Mouse (Mus musculus): ENCODE results near the gene Cep68. TPM values are rescaled to one million over a fixed set of nuclear protein-coding genes. Genes with fewer than 3 reads are reported as not detected.

The Cep68 gene
- polyA plus RNA-seq, 1 experiment from 2014 or later: 46.9 TPM

GRCm38 (mm10) chr11:20214779-20215178 lies 34.5 kb downstream of the Cep68 start:
- no peaks in the 10 kb centered on the region for H3K27me3 ChIP-seq (replicated peaks; ENCODE audit: low read depth, poor library complexity, severe bottlenecking)
- no peaks in the 10 kb centered on the region for H3K9me3 ChIP-seq
- no peaks in the 10 kb centered on the region for H3K4me1 ChIP-seq
- WGBS: 96% methylated on average over 1 of the region's 1 CpGs
- no peak overlapping the region for H3K27ac ChIP-seq (replicated peaks)
- no peak for DNase-seq (ENCODE audit: low spot score)
- peaks cover 50% of the 10 kb centered on the region for H3K36me3 ChIP-seq (replicated peaks)
- no peak overlapping the region for H3K4me3 ChIP-seq

- no peak overlapping the region for H3K4me3 ChIP-seq
- no peak overlapping the region for H3K27ac ChIP-seq (replicated peaks)
- H3K4me1 ChIP-seq: no peaks in the 10 kb centered on the region
- no peak for DNase-seq (ENCODE audit: low spot score)
- peaks cover 28% of the 10 kb centered on the region for H3K36me3 ChIP-seq (replicated peaks)
- no peaks in the 10 kb centered on the region for H3K27me3 ChIP-seq (replicated peaks; ENCODE audit: low read depth, poor library complexity, severe bottlenecking)
- 86% methylated on average over 2 of the region's 2 CpGs for WGBS
- no peaks in the 10 kb centered on the region for H3K9me3 ChIP-seq
Observed at GRCm38 (mm10) chr11:20211838-20212237, 37.4 kb downstream of the Cep68 start.

- WGBS: 78% methylated on average over 2 of the region's 2 CpGs
- DNase-seq (ENCODE audit: low spot score): no peak
- Histone ChIP-seq H3K9me3 (no peaks in the 10 kb centered on the region), H3K4me1 (peaks cover 23% of the 10 kb centered on the region), H3K27me3 (replicated peaks; ENCODE audit: low read depth, poor library complexity, severe bottlenecking) (no peaks in the 10 kb centered on the region), H3K4me3 (no peak overlapping the region), H3K36me3 (replicated peaks) (peaks cover 17% of the 10 kb centered on the region), H3K27ac (replicated peaks) (no peak overlapping the region)
Observed at GRCm38 (mm10) chr11:20207589-20207988, 41.6 kb downstream of the Cep68 start.

- no peaks in the 10 kb centered on the region for H3K9me3 ChIP-seq
- peaks cover 27% of the 10 kb centered on the region for H3K4me1 ChIP-seq
- H3K36me3 ChIP-seq (replicated peaks): peaks cover 17% of the 10 kb centered on the region
- H3K27ac ChIP-seq (replicated peaks): no peak overlapping the region
- H3K4me3 ChIP-seq: no peak overlapping the region
- DNase-seq (ENCODE audit: low spot score): no peak
- 88% methylated on average over 2 of the region's 2 CpGs for WGBS
- no peaks in the 10 kb centered on the region for H3K27me3 ChIP-seq (replicated peaks; ENCODE audit: low read depth, poor library complexity, severe bottlenecking)
Observed at GRCm38 (mm10) chr11:20206626-20207223, 42.5 kb downstream of the Cep68 start.

GRCm38 (mm10) chr11:20205538-20205937 lies 43.7 kb downstream of the Cep68 start:
- 88% methylated on average over 4 of the region's 4 CpGs for WGBS
- DNase-seq (ENCODE audit: low spot score): no peak
- no peak overlapping the region for H3K27ac ChIP-seq (replicated peaks)
- no peaks in the 10 kb centered on the region for H3K27me3 ChIP-seq (replicated peaks; ENCODE audit: low read depth, poor library complexity, severe bottlenecking)
- no peak overlapping the region for H3K4me3 ChIP-seq
- H3K9me3 ChIP-seq: no peaks in the 10 kb centered on the region
- H3K36me3 ChIP-seq (replicated peaks): peaks cover 17% of the 10 kb centered on the region
- peaks cover 27% of the 10 kb centered on the region for H3K4me1 ChIP-seq

GRCm38 (mm10) chr11:20204870-20205446 lies 44.3 kb downstream of the Cep68 start:
- Histone ChIP-seq H3K4me1 (peaks cover 27% of the 10 kb centered on the region), H3K4me3 (no peak overlapping the region), H3K36me3 (replicated peaks) (peaks cover 17% of the 10 kb centered on the region), H3K27ac (replicated peaks) (no peak overlapping the region), H3K27me3 (replicated peaks; ENCODE audit: low read depth, poor library complexity, severe bottlenecking) (no peaks in the 10 kb centered on the region), H3K9me3 (no peaks in the 10 kb centered on the region)
- no peak for DNase-seq (ENCODE audit: low spot score)
- WGBS: 87% methylated on average over 9 of the region's 9 CpGs

GRCm38 (mm10) chr11:20204321-20204720 lies 44.9 kb downstream of the Cep68 start:
- Histone ChIP-seq H3K36me3 (replicated peaks) (peaks cover 17% of the 10 kb centered on the region), H3K4me1 (peaks cover 27% of the 10 kb centered on the region), H3K27ac (replicated peaks) (no peak overlapping the region), H3K9me3 (no peaks in the 10 kb centered on the region), H3K27me3 (replicated peaks; ENCODE audit: low read depth, poor library complexity, severe bottlenecking) (no peaks in the 10 kb centered on the region), H3K4me3 (no peak overlapping the region)
- no peak for DNase-seq (ENCODE audit: low spot score)
- 86% methylated on average over 2 of the region's 2 CpGs for WGBS

GRCm38 (mm10) chr11:20202299-20203011 lies 46.8 kb downstream of the Cep68 start:
- Histone ChIP-seq H3K36me3 (replicated peaks) (peaks cover 10% of the 10 kb centered on the region), H3K27ac (replicated peaks) (peak overlapping the region; percentile 94), H3K27me3 (replicated peaks; ENCODE audit: low read depth, poor library complexity, severe bottlenecking) (no peaks in the 10 kb centered on the region), H3K4me1 (peaks cover 27% of the 10 kb centered on the region), H3K4me3 (peak overlapping the region; percentile 79), H3K9me3 (no peaks in the 10 kb centered on the region)
- DNase-seq (ENCODE audit: low spot score): no peak
- 63% methylated on average over 7 of the region's 7 CpGs for WGBS

- Histone ChIP-seq H3K4me1 (peaks cover 27% of the 10 kb centered on the region), H3K27me3 (replicated peaks; ENCODE audit: low read depth, poor library complexity, severe bottlenecking) (no peaks in the 10 kb centered on the region), H3K27ac (replicated peaks) (peak overlapping the region; percentile 94), H3K36me3 (replicated peaks) (peaks cover 10% of the 10 kb centered on the region), H3K9me3 (no peaks in the 10 kb centered on the region), H3K4me3 (peak overlapping the region; percentile 79)
- DNase-seq (ENCODE audit: low spot score): no peak
- under 1% methylated on average over 40 of the region's 40 CpGs for WGBS
Observed at GRCm38 (mm10) chr11:20201661-20202101, 47.5 kb downstream of the Cep68 start.

- Histone ChIP-seq H3K27ac (replicated peaks) (peak within 1 kb of the TSS; percentile 94), H3K27me3 (replicated peaks; ENCODE audit: low read depth, poor library complexity, severe bottlenecking) (no peaks in the 10 kb centered on the region), H3K9me3 (no peaks in the 10 kb centered on the region), H3K4me1 (peaks cover 21% of the 10 kb centered on the region), H3K4me3 (peak within 1 kb of the TSS; percentile 79), H3K36me3 (replicated peaks) (peaks cover 10% of the 10 kb centered on the region)
- WGBS: under 1% methylated on average over 54 of the region's 54 CpGs
- peak; percentile 100 for DNase-seq (ENCODE audit: low spot score)
Observed at GRCm38 (mm10) chr11:20200713-20201575, 48.3 kb downstream of the Cep68 start, which contains the start of gene Rab1a. TSS of gene Rab1a (plus strand) at chr11:20201432.

- WGBS: 92% methylated on average over 4 of the region's 4 CpGs
- Histone ChIP-seq H3K4me1 (no peaks in the 10 kb centered on the region), H3K27ac (replicated peaks) (no peak overlapping the region), H3K9me3 (no peaks in the 10 kb centered on the region), H3K27me3 (replicated peaks; ENCODE audit: low read depth, poor library complexity, severe bottlenecking) (no peaks in the 10 kb centered on the region), H3K4me3 (no peak overlapping the region), H3K36me3 (replicated peaks) (no peaks in the 10 kb centered on the region)
- DNase-seq (ENCODE audit: low spot score): no peak
Observed at GRCm38 (mm10) chr11:20193100-20193736, 56.0 kb downstream of the Cep68 start.

- H3K27me3 ChIP-seq (replicated peaks; ENCODE audit: low read depth, poor library complexity, severe bottlenecking): no peaks in the 10 kb centered on the region
- H3K4me3 ChIP-seq: no peak overlapping the region
- H3K36me3 ChIP-seq (replicated peaks): no peaks in the 10 kb centered on the region
- H3K4me1 ChIP-seq: no peaks in the 10 kb centered on the region
- no peak for DNase-seq (ENCODE audit: low spot score)
- H3K9me3 ChIP-seq: no peaks in the 10 kb centered on the region
- no peak overlapping the region for H3K27ac ChIP-seq (replicated peaks)
- 82% methylated on average over 6 of the region's 6 CpGs for WGBS
Observed at GRCm38 (mm10) chr11:20187271-20187670, 62.0 kb downstream of the Cep68 start.

All from embryonic facial prominence, embryonic 10.5 days (tissue).